Mouse (Mus musculus) hindbrain, embryonic 16.5 days (tissue): ENCODE data around the gene Ap3b2. TPM values are rescaled to one million over a fixed set of nuclear protein-coding genes. Genes with fewer than 3 reads are reported as not detected.

Source experiments
- ATAC-seq: fragments of 200-750 bp; cut with Nextera tagmentation; 2 replicates; pipeline ENCODE4 v1.8.0; 2017; ENCODE audit warnings: moderate TSS enrichment, moderate library complexity
- H3K27ac ChIP-seq: fragments of 300-500 bp; sonication (generic); 2 replicates; pipeline ENCODE4 v1.5.1; 2014; ENCODE audit warnings: low read depth, mild to moderate bottlenecking, control low read depth, low read length, moderate library complexity
- H3K27me3 ChIP-seq: fragments of 300-500 bp; sonication (generic); replicated peaks from 2 replicates; pipeline ENCODE4 v1.6.1; 2014; ENCODE audit warnings: low read length; ENCODE audit not compliant: control insufficient read depth, insufficient read depth
- H3K36me3 ChIP-seq: fragments of 300-500 bp; sonication (generic); 2 replicates; pipeline ENCODE4 v1.6.1; 2014; ENCODE audit warnings: mild to moderate bottlenecking, low read length, moderate library complexity, mixed read lengths; ENCODE audit not compliant: control insufficient read depth, insufficient read depth
- H3K4me1 ChIP-seq: fragments of 300-500 bp; sonication (generic); 2 replicates; pipeline ENCODE4 v1.6.1; 2014; ENCODE audit warnings: low read depth, low read length; ENCODE audit not compliant: control insufficient read depth, insufficient read depth
- H3K4me2 ChIP-seq: fragments of 300-500 bp; sonication (generic); 2 replicates; pipeline ENCODE4 v1.6.1; 2014; ENCODE audit warnings: mild to moderate bottlenecking, low read length, control low read depth, moderate library complexity
- H3K4me3 ChIP-seq: fragments of 300-500 bp; sonication (generic); 2 replicates; pipeline ENCODE4 v1.5.1; 2014; ENCODE audit warnings: mild to moderate bottlenecking, low read length, control low read depth, moderate library complexity
- H3K9ac ChIP-seq: fragments of 300-500 bp; sonication (generic); 2 replicates; pipeline ENCODE4 v1.6.1; 2014; ENCODE audit warnings: low read depth, mild to moderate bottlenecking, control low read depth, low read length, moderate library complexity
- H3K9me3 ChIP-seq: fragments of 300-500 bp; sonication (generic); 2 replicates; pipeline ENCODE4 v1.6.1; 2014; ENCODE audit warnings: mild to moderate bottlenecking, low read length, moderate library complexity; ENCODE audit not compliant: control insufficient read depth
- WGBS: fragments of 180-500 bp; shearing (Covaris S2); extraction: QIAGEN DNeasy Blood & Tissue Kit; methylation state at CpG from one replicate; pipeline ENCODE4 v1.1.7; 2014; 5-methylcytosine and 5-hydroxymethylcytosine counted together
- polyA plus RNA-seq: library from polyadenylated mRNA; unstranded; fragments of >200 nt; fragmentation: Nextera tagmentation; extraction: Ambion mirVana; gene quantifications from 2 replicates; pipeline ENCODE4 v1.2.1, GENCODE M21; 2015

Ap3b2 gene
- polyA plus RNA-seq, 1 experiment from 2014 or later = 149 TPM

GRCm38 (mm10) chr7:81523663-81524017, 29.9 kb upstream of the Ap3b2 start:
- Histone ChIP-seq H3K4me1 (peaks cover 17% of the 10 kb centered on the region), H3K4me2 (peak overlapping the region; percentile 88), H3K9me3 (no peaks in the 10 kb centered on the region), H3K9ac (peak overlapping the region; percentile 81), H3K36me3 (no peaks in the 10 kb centered on the region; the same call in 1 of the 2 replicates), H3K4me3 (peak overlapping the region; percentile 51), H3K27ac (peak overlapping the region; percentile 95), H3K27me3 (no peaks in the 10 kb centered on the region)
- ATAC-seq = no peak; the same call in 1 of the 2 replicates
- WGBS = 11% methylated on average over 13 of the region's 13 CpGs

- H3K9me3 ChIP-seq = no peaks in the 10 kb centered on the region
- H3K4me2 ChIP-seq = peak overlapping the region; percentile 88
- no peaks in the 10 kb centered on the region; the same call in 1 of the 2 replicates for H3K36me3 ChIP-seq
- H3K9ac ChIP-seq = peak overlapping the region; percentile 81
- 0% methylated on average over 31 of the region's 31 CpGs for whole genome bisulfite sequencing
- ATAC-seq = peak; percentile 99
- H3K27me3 ChIP-seq = no peaks in the 10 kb centered on the region
- H3K4me3 ChIP-seq = peak overlapping the region; percentile 51
- peaks cover 17% of the 10 kb centered on the region for H3K4me1 ChIP-seq
- H3K27ac ChIP-seq = peak overlapping the region; percentile 95
Observed at GRCm38 (mm10) chr7:81523008-81523662, 29.4 kb upstream of the Ap3b2 start.

- H3K27me3 ChIP-seq = no peaks in the 10 kb centered on the region
- ATAC-seq = no peak
- H3K27ac ChIP-seq = no peak overlapping the region
- no peaks in the 10 kb centered on the region for H3K36me3 ChIP-seq
- no peaks in the 10 kb centered on the region for H3K9me3 ChIP-seq
- WGBS = 71% methylated on average over 6 of the region's 6 CpGs
- no peaks in the 10 kb centered on the region for H3K4me1 ChIP-seq
- H3K4me3 ChIP-seq = no peak overlapping the region
- no peak overlapping the region for H3K4me2 ChIP-seq
- H3K9ac ChIP-seq = no peak overlapping the region
Observed at GRCm38 (mm10) chr7:81516154-81517030, 22.7 kb upstream of the Ap3b2 start.

GRCm38 (mm10) chr7:81514906-81515590, 21.3 kb upstream of the Ap3b2 start:
- H3K9me3 ChIP-seq = no peaks in the 10 kb centered on the region
- no peak for ATAC-seq
- H3K9ac ChIP-seq = no peak overlapping the region
- H3K27ac ChIP-seq = no peak overlapping the region
- no peaks in the 10 kb centered on the region for H3K4me1 ChIP-seq
- H3K4me3 ChIP-seq = no peak overlapping the region
- no peaks in the 10 kb centered on the region for H3K36me3 ChIP-seq
- H3K4me2 ChIP-seq = no peak overlapping the region
- WGBS = 57% methylated on average over 13 of the region's 13 CpGs
- H3K27me3 ChIP-seq = no peaks in the 10 kb centered on the region

- no peak for ATAC-seq
- 92% methylated on average over 2 of the region's 2 CpGs for WGBS
- Histone ChIP-seq H3K9ac (no peak overlapping the region), H3K9me3 (no peaks in the 10 kb centered on the region), H3K27me3 (no peaks in the 10 kb centered on the region), H3K4me1 (no peaks in the 10 kb centered on the region), H3K36me3 (no peaks in the 10 kb centered on the region), H3K4me2 (no peak overlapping the region), H3K27ac (no peak overlapping the region), H3K4me3 (no peak overlapping the region)
Observed at GRCm38 (mm10) chr7:81501050-81501449, 7.3 kb upstream of the Ap3b2 start.

- WGBS = 72% methylated on average over 7 of the region's 7 CpGs
Observed at GRCm38 (mm10) chr7:81498181-81498580, 4.5 kb upstream of the Ap3b2 start, which contains the start of gene BC048679. BC048679 (minus strand) TSS chr7:81498281.

GRCm38 (mm10) chr7:81497171-81497570, 3.4 kb upstream of the Ap3b2 start:
- no peak for ATAC-seq
- H3K27ac ChIP-seq = no peak overlapping the region
- H3K9me3 ChIP-seq = no peaks in the 10 kb centered on the region
- H3K27me3 ChIP-seq = no peaks in the 10 kb centered on the region
- H3K4me3 ChIP-seq = no peak overlapping the region
- WGBS = 12% methylated on average over 6 of the region's 6 CpGs
- no peaks in the 10 kb centered on the region for H3K36me3 ChIP-seq
- H3K4me1 ChIP-seq = peaks cover 3% of the 10 kb centered on the region
- no peak overlapping the region for H3K9ac ChIP-seq
- no peak overlapping the region for H3K4me2 ChIP-seq

More at GRCm38 (mm10) chr7:81498181-81498580, 4.5 kb upstream of the Ap3b2 start, which contains the start of gene BC048679:
- no peaks in the 10 kb centered on the region for H3K36me3 ChIP-seq
- ATAC-seq = no peak
- H3K4me2 ChIP-seq = no peak within 1 kb of the TSS
- H3K4me3 ChIP-seq = no peak within 1 kb of the TSS
- no peak within 1 kb of the TSS for H3K9ac ChIP-seq
- H3K4me1 ChIP-seq = no peaks in the 10 kb centered on the region
- H3K27ac ChIP-seq = no peak within 1 kb of the TSS
- H3K9me3 ChIP-seq = no peaks in the 10 kb centered on the region
- no peaks in the 10 kb centered on the region for H3K27me3 ChIP-seq

- no peaks in the 10 kb centered on the region for H3K9me3 ChIP-seq
- no peak for ATAC-seq
- no peaks in the 10 kb centered on the region for H3K27me3 ChIP-seq
- WGBS = 29% methylated on average over 9 of the region's 9 CpGs
- H3K9ac ChIP-seq = peak overlapping the region; percentile 94
- peak overlapping the region; percentile 48; the same call in 1 of the 2 replicates for H3K27ac ChIP-seq
- H3K36me3 ChIP-seq = no peaks in the 10 kb centered on the region
- H3K4me1 ChIP-seq = peaks cover 11% of the 10 kb centered on the region
- peak overlapping the region; percentile 68 for H3K4me2 ChIP-seq
- peak overlapping the region; percentile 85 for H3K4me3 ChIP-seq
Observed at GRCm38 (mm10) chr7:81492628-81493027, 1.1 kb downstream of the Ap3b2 start.

GRCm38 (mm10) chr7:81489649-81490048, 4.1 kb downstream of the Ap3b2 start:
- no peak overlapping the region for H3K9ac ChIP-seq
- H3K9me3 ChIP-seq = no peaks in the 10 kb centered on the region
- no peak for ATAC-seq
- no peaks in the 10 kb centered on the region for H3K27me3 ChIP-seq
- H3K27ac ChIP-seq = no peak overlapping the region
- no peaks in the 10 kb centered on the region for H3K36me3 ChIP-seq
- H3K4me1 ChIP-seq = peaks cover 11% of the 10 kb centered on the region
- 9% methylated on average over 9 of the region's 9 CpGs for WGBS
- no peak overlapping the region for H3K4me2 ChIP-seq
- no peak overlapping the region for H3K4me3 ChIP-seq
